Mouse (Mus musculus) ES-Bruce4 (cell line): ENCODE results near the gene Slc16a13. TPM values are rescaled to one million over a fixed set of nuclear protein-coding genes. Genes with fewer than 3 reads are reported as not detected.

Experiments
- H3K27ac ChIP-seq: 2 replicates; pipeline ENCODE4 v1.5.1; 2012; ENCODE audit warnings: low read length, inconsistent platforms; ENCODE audit not compliant: insufficient read depth
- H3K27me3 ChIP-seq: 2 replicates; pipeline ENCODE4 v1.6.1; 2012; ENCODE audit warnings: mild to moderate bottlenecking, low read length, inconsistent platforms; ENCODE audit not compliant: control insufficient read depth, poor library complexity, insufficient read depth, severe bottlenecking
- H3K36me3 ChIP-seq: 2 replicates; pipeline ENCODE4 v1.6.1; 2012; ENCODE audit warnings: inconsistent platforms, mild to moderate bottlenecking, low read length, moderate library complexity; ENCODE audit not compliant: control insufficient read depth, poor library complexity, insufficient read depth, severe bottlenecking
- H3K4me1 ChIP-seq: one replicate; pipeline ENCODE4 v1.8.1; 2011; ENCODE audit warnings: low read length; ENCODE audit not compliant: control insufficient read depth, insufficient read depth
- H3K4me3 ChIP-seq: 2 replicates; pipeline ENCODE4 v1.5.1; 2011; ENCODE audit warnings: low read depth, mild to moderate bottlenecking, low read length
- H3K9ac ChIP-seq: 2 replicates; pipeline ENCODE4 v1.6.1; 2012; ENCODE audit warnings: low read depth, mild to moderate bottlenecking, inconsistent platforms; ENCODE audit not compliant: poor library complexity, severe bottlenecking
- H3K9me3 ChIP-seq: replicated peaks from 2 replicates; pipeline ENCODE4 v1.6.1; 2012; ENCODE audit warnings: mild to moderate bottlenecking, low read length, inconsistent platforms; ENCODE audit not compliant: control insufficient read depth, poor library complexity, insufficient read depth, severe bottlenecking
- CTCF ChIP-seq: IDR thresholded peaks from one replicate; pipeline ENCODE4 v1.8.1; 2011; ENCODE audit warnings: low read depth, low read length
- EP300 ChIP-seq: IDR thresholded peaks from 2 replicates; pipeline ENCODE4 v1.6.1; 2011; ENCODE audit warnings: low read depth, low read length; ENCODE audit not compliant: insufficient read depth
- POLR2A ChIP-seq: IDR thresholded peaks from one replicate; pipeline ENCODE4 v1.8.1; 2011; ENCODE audit warnings: low read length; ENCODE audit not compliant: insufficient read depth
- polyA plus RNA-seq: library from polyadenylated mRNA; stranded (reverse); fragments of >200 nt; gene quantifications from 2 replicates; pipeline ENCODE4 v1.2.4, GENCODE M21; 2011; ENCODE audit warnings: low read depth; ENCODE audit not compliant: missing spikeins, insufficient read depth, insufficient read length

Slc16a13 gene
- polyA plus RNA-seq, 1 experiment: 8.9 TPM

GRCm38 (mm10) chr11:70168136-70168535 is 52.7 kb downstream of the Slc16a13 start:
- Histone ChIP-seq H3K4me1 (no peaks in the 10 kb centered on the region), H3K36me3 (no peaks in the 10 kb centered on the region), H3K9ac (no peak overlapping the region), H3K4me3 (no peak overlapping the region), H3K9me3 (no peaks in the 10 kb centered on the region), H3K27me3 (no peaks in the 10 kb centered on the region; the same call in 1 of the 2 replicates), H3K27ac (no peak overlapping the region)
- TF ChIP-seq EP300: no peak
- no peak for TF ChIP-seq POLR2A
- TF ChIP-seq CTCF: no peak

Other genes starting within 250 kb of the Slc16a13 start
- gene Ctdnep1, start 239.9 kb downstream of the Slc16a13 start, polyA plus RNA-seq: 61.9 and 63.4 TPM in 2 replicates
- 77.6 and 80.1 TPM in 2 replicates for gene Elp5, start 238.5 kb downstream of the Slc16a13 start, polyA plus RNA-seq
- gene Gabarap, start 229.9 kb downstream of the Slc16a13 start, polyA plus RNA-seq: 141 and 144 TPM in 2 replicates
- 75.6 and 83.0 TPM in 2 replicates for gene Phf23, start 225.3 kb downstream of the Slc16a13 start, polyA plus RNA-seq
- 60.1 and 63.3 TPM in 2 replicates for gene Dvl2, start 220.5 kb downstream of the Slc16a13 start, polyA plus RNA-seq
- 17.1 and 19.8 TPM in 2 replicates for gene Acadvl, start 205.7 kb downstream of the Slc16a13 start, polyA plus RNA-seq
- 17.1 and 25.7 TPM in 2 replicates for gene Dlg4, start 204.1 kb downstream of the Slc16a13 start, polyA plus RNA-seq
- gene Asgr1, start 167.0 kb downstream of the Slc16a13 start, polyA plus RNA-seq: not detected in 2 replicates
- gene Asgr2, start 128.4 kb downstream of the Slc16a13 start, polyA plus RNA-seq: not detected in 2 replicates
- 0.37 and 0.43 TPM in 2 replicates for gene Mgl2, start 90.7 kb downstream of the Slc16a13 start, polyA plus RNA-seq
- not detected in 2 replicates for gene Clec10a, start 64.9 kb downstream of the Slc16a13 start, polyA plus RNA-seq
- gene Slc16a11, start 8.3 kb downstream of the Slc16a13 start, polyA plus RNA-seq: 2.0 and 3.5 TPM in 2 replicates
- 4.1 TPM in 2 replicates for gene Bcl6b, start 8.7 kb upstream of the Slc16a13 start, polyA plus RNA-seq
- gene 0610010K14Rik, start 16.9 kb upstream of the Slc16a13 start, polyA plus RNA-seq: 108 and 126 TPM in 2 replicates
- 0.55 and 0.65 TPM in 2 replicates for gene Gm21988, start 18.8 kb upstream of the Slc16a13 start, polyA plus RNA-seq
- gene Rnasek, start 18.8 kb upstream of the Slc16a13 start, polyA plus RNA-seq: 88.5 and 97.8 TPM in 2 replicates
- gene Alox12, start 34.3 kb upstream of the Slc16a13 start, polyA plus RNA-seq: 1.4 and 2.1 TPM in 2 replicates
- 0.58 TPM in 1 of 2 replicates, not detected in the other for gene Alox12e, start 101.6 kb upstream of the Slc16a13 start, polyA plus RNA-seq
- gene Alox15, start 131.0 kb upstream of the Slc16a13 start, polyA plus RNA-seq: 2.2 and 3.0 TPM in 2 replicates
- 74.1 TPM in 2 replicates for gene Pelp1, start 189.0 kb upstream of the Slc16a13 start, polyA plus RNA-seq
- 34.2 and 39.6 TPM in 2 replicates for gene Arrb2, start 211.6 kb upstream of the Slc16a13 start, polyA plus RNA-seq
- 26.9 and 32.1 TPM in 2 replicates for gene Med11, start 230.9 kb upstream of the Slc16a13 start, polyA plus RNA-seq
- gene Zmynd15, start 238.4 kb upstream of the Slc16a13 start, polyA plus RNA-seq: 0.78 and 1.3 TPM in 2 replicates
- gene Cxcl16, start 238.9 kb upstream of the Slc16a13 start, polyA plus RNA-seq: 15.7 and 16.6 TPM in 2 replicates